Mouse (Mus musculus): ENCODE data around the gene Tradd.
"Not testable (repeated sequence)": the region's sequence is repeated elsewhere in the genome, so short reads cannot be mapped to it uniquely, and the experiment has no call there.

The Tradd gene

GRCm38 (mm10) chr8:105237442-105238142, 26.8 kb downstream of the Tradd start:
- DNase-seq (ENCODE audit: low spot score), result no peak

- no peak for DNase-seq (ENCODE audit: low spot score)
Observed at GRCm38 (mm10) chr8:105235206-105235605, 29.2 kb downstream of the Tradd start.

- no peak for DNase-seq (ENCODE audit: low spot score)
Observed at GRCm38 (mm10) chr8:105233126-105233935, 31.1 kb downstream of the Tradd start.

GRCm38 (mm10) chr8:105232321-105232693, 32.1 kb downstream of the Tradd start:
- not testable (repeated sequence) for DNase-seq (ENCODE audit: low spot score)

GRCm38 (mm10) chr8:105231503-105232320, 32.7 kb downstream of the Tradd start:
- DNase-seq (ENCODE audit: low spot score), result no peak

- no peak for DNase-seq (ENCODE audit: low spot score)
Observed at GRCm38 (mm10) chr8:105225917-105226316, 38.5 kb downstream of the Tradd start.

GRCm38 (mm10) chr8:105225272-105225593, 39.2 kb downstream of the Tradd start:
- no peak for DNase-seq (ENCODE audit: low spot score)

GRCm38 (mm10) chr8:105224413-105225271, 39.8 kb downstream of the Tradd start, which contains the start of gene D230025D16Rik:
TSS of gene D230025D16Rik (plus strand) at chr8:105225145.
- peak; percentile 89 for DNase-seq (ENCODE audit: low spot score)

- DNase-seq (ENCODE audit: low spot score), result no peak
Observed at GRCm38 (mm10) chr8:105223850-105224249, 40.6 kb downstream of the Tradd start.

- no peak for DNase-seq (ENCODE audit: low spot score)
Observed at GRCm38 (mm10) chr8:105217926-105218522, 46.4 kb downstream of the Tradd start.

- DNase-seq (ENCODE audit: low spot score), result no peak
Observed at GRCm38 (mm10) chr8:105214104-105214503, 50.3 kb downstream of the Tradd start.

- DNase-seq (ENCODE audit: low spot score), result no peak
Observed at GRCm38 (mm10) chr8:105209153-105210110, 55.0 kb downstream of the Tradd start.
